Mouse (Mus musculus) thymus, postnatal 25 days (tissue): Measurements from ENCODE around the gene Shroom1.

Experiments used
- DNase-seq: peaks from one replicate; pipeline ENCODE4 v3.0.0; 2022

The Shroom1 gene

GRCm38 (mm10) chr11:53447996-53448395 is 9.0 kb upstream of the Shroom1 start:
- DNase-seq, result no peak

DNA sequence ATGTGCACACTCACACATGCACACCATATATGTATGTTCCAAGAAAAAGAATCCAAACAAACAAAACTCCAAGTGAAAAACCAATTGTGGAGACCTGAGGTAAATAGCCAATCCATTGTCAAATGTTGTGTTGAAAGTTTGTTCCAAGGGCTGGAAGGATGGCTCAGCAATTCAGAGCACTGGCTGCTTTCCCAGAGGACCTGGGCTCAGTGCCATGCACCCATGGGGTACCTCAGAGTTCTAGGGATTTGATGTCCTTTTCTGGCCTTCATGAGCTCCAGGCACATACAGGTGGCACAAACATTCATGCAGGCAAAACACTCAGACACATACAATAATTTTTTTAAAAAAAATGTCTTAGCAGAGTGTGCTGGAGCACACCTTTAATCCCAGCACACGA is 8.5 kb upstream of the Shroom1 start:
- no peak for DNase-seq

GRCm38 (mm10) chr11:53450070-53450705 is 6.8 kb upstream of the Shroom1 start:
- peak; percentile 40 for DNase-seq

DNA sequence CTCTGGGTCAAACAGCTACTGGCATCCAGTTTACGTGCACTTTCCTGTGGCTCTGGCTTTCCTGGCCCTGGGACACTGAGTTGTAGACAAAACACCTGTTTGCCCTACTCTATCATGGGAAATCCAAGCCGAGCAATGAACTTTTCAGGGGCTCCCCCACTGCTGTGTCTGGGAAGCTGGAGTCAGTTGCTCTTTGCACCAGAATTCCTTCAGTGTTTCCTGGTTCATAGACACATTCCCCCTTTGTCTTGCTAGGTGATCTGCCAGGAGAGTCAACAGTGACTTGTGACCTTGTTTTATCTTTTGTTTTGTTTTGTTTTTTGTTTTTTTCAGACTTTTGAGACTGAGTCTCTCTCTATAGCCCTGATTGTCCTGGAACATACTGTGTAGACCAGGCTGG is 5.6 kb upstream of the Shroom1 start:
- DNase-seq, result no peak

GRCm38 (mm10) chr11:53452396-53452795 is 4.6 kb upstream of the Shroom1 start:
- no peak for DNase-seq

- no peak for DNase-seq
Measured at GRCm38 (mm10) chr11:53453031-53453430, 4.0 kb upstream of the Shroom1 start.

- no peak for DNase-seq
Measured at GRCm38 (mm10) chr11:53457372-53457954, 458 bp downstream of the Shroom1 start.

GRCm38 (mm10) chr11:53458996-53459395 is 2.0 kb downstream of the Shroom1 start:
- no peak for DNase-seq

DNA sequence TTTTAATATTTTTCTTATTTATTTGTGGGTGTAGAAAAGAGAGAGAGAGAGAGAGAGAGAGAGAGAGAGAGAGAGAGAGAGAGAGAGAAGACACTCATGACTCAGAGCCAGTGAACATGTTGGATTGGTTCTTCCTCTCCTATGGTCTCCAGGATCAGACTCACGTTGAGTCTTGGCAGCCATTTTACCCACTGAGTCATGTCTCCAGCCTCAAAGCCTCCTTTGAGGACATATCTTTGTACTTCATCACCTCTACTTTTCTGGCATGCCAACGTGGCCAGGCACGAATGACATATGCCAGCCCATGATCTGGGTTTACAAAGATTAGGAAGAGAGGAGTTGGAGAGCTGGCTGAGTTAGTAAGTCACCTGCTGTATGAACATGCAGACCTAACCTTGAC is 3.2 kb downstream of the Shroom1 start:
- no peak for DNase-seq

GRCm38 (mm10) chr11:53461727-53462126 is 4.7 kb downstream of the Shroom1 start:
- DNase-seq, result no peak

GRCm38 (mm10) chr11:53463551-53464424 is 6.8 kb downstream of the Shroom1 start:
- no peak for DNase-seq

DNA sequence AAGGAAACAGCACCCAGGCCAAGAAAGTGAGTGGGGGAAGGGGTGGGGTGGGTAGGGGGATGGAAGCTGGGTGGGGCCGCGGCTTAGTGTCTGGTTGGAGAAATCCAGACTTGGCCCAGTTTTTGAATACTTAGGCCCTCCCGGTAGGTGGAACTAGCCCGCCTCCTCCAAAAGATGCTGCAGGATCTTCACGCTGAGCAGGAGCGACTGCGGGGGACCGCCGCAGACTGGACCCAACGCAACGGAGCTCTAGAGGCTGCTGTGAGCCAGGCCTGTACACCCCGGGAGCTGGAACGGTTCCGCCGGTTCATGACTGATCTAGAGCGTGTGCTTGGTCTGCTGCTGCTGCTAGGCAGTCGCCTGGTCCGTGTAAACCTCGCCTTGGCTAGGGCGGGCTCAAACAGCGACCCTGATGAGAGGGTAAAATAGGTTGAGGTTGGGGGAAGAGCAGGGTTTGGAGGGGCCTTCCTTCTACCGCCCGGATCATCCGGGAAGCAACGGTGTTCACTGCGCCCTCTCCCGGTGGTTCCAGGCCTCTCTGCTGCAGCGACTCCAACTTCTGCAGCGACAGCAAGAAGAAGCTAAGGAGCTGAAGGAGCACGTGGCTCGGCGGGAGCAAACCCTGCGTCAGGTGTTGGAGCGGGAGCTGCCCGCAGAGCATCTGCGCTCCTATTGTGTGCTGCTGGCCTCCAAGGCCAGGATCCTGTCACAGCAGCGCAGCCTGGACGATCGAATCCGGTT is 9.4 kb downstream of the Shroom1 start:
- peak; percentile 49 for DNase-seq

- DNase-seq, result no peak
Measured at GRCm38 (mm10) chr11:53469294-53469967, 12.4 kb downstream of the Shroom1 start.

DNA sequence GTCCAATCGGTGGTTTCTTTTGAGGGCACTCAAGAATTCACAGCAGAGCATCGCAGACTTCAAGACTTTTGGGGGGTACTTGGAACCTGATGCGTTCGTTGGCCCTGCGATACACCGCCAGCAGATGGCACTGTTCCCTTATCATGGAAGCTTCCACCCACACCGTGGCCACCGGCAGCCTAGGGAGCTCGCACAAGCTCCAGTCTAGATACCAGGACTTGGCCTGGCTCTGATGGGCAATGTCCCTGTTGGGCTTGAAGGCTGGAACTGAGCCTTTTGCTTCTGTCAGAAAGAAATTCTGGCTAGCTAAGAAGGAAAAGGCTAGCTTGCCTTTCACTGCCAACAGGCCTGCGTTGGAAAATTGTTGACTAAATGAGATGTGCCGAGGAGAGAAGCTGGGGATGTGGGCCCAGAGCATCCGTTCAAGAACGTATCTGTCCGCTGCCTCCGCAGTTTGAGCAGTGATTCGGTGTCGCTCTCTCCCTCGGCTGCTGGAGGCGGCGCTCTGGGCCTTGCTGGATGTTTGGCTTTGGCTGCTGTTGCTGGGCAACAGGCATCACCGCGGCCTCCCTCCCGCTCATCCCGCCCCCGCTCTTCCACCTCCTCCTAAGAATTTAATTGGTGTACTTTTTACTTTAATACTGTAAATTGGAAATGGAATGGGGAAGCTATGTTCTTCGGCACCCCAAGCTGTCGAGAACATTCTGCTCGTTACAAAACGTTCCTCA is 13.1 kb downstream of the Shroom1 start, which contains the start of gene Gm9837:
Gene Gm9837, minus strand, starts transcription at position 512 of the 728 bp plus-strand sequence.
- peak; percentile 83 for DNase-seq

GRCm38 (mm10) chr11:53472709-53473108 is 15.7 kb downstream of the Shroom1 start:
- DNase-seq, result no peak

GRCm38 (mm10) chr11:53475620-53476019 is 18.6 kb downstream of the Shroom1 start:
- no peak for DNase-seq

- no peak for DNase-seq
Measured at GRCm38 (mm10) chr11:53477833-53478232, 20.8 kb downstream of the Shroom1 start.

GRCm38 (mm10) chr11:53478383-53479170 is 21.6 kb downstream of the Shroom1 start:
- DNase-seq, result no peak

GRCm38 (mm10) chr11:53479171-53479782 is 22.3 kb downstream of the Shroom1 start:
- DNase-seq, result no peak

DNA sequence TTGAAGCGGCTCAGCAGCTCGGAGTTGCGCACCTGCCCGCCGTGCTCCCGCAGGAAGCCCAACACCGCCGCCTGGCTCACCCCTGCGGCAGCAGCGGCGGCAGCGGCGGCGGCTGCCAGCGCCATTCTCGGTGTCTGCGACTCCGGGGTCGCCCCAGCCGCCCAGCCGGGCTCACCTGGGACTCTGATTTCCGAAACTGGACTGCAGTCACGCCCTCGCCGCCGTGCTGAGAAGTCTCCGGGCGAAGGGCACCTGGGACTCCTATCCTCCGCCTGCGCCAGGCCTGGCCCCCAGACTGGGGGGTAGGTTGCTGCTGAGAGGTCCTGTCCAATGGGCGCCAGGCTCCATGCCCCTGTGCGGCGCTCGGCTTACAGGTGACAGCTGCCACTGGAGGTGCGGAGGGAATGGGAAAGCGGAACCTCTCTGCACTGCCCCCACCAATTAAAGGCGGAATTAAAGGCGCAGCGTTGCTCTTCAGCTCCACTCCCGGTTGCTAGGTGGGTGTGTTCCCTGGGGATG is 22.8 kb downstream of the Shroom1 start, which contains the start of the genes Gm9945 and Sowaha:
Gene Gm9945, plus strand, starts transcription at position 384 of the 519 bp plus-strand sequence.
Gene Sowaha, minus strand, starts transcription at position 492 of the 519 bp plus-strand sequence.
- DNase-seq, result peak; percentile 25
